Mouse (Mus musculus) adrenal gland, postnatal 14 days (tissue): Measurements from ENCODE around the gene P2rx1. TPM values are rescaled to one million over a fixed set of nuclear protein-coding genes. Genes with fewer than 3 reads are reported as not detected.

Source experiments
- DNase-seq: peaks from one replicate; pipeline ENCODE4 v3.0.0; 2021; ENCODE audit warnings: mixed read lengths
- total RNA-seq: library from RNA; stranded (reverse); gene quantifications from 2 replicates; pipeline ENCODE4 v1.2.3, GENCODE M21; 2021

P2rx1 gene
- total RNA-seq, 1 experiment from 2014 or later, result 1.2 TPM

- DNase-seq, result peak; percentile 70
Measured at GRCm38 (mm10) chr11:73023099-73023498, 24.2 kb downstream of the P2rx1 start.

- DNase-seq, result no peak
Measured at GRCm38 (mm10) chr11:73023827-73024226, 24.9 kb downstream of the P2rx1 start.

- peak; percentile 43 for DNase-seq
Measured at GRCm38 (mm10) chr11:73024236-73024904, 25.5 kb downstream of the P2rx1 start.

GRCm38 (mm10) chr11:73026961-73027360 lies 28.1 kb downstream of the P2rx1 start:
- no peak for DNase-seq

GRCm38 (mm10) chr11:73030821-73031498 lies 32.1 kb downstream of the P2rx1 start:
- DNase-seq, result peak; percentile 94

- peak; percentile 45 for DNase-seq
Measured at GRCm38 (mm10) chr11:73031536-73031935, 32.6 kb downstream of the P2rx1 start.

- no peak for DNase-seq
Measured at GRCm38 (mm10) chr11:73036077-73036476, 37.2 kb downstream of the P2rx1 start.

GRCm38 (mm10) chr11:73036889-73037288 lies 38.0 kb downstream of the P2rx1 start:
- DNase-seq, result peak; percentile 47

GRCm38 (mm10) chr11:73037691-73038090 lies 38.8 kb downstream of the P2rx1 start:
- DNase-seq, result no peak

GRCm38 (mm10) chr11:73039102-73039799 lies 40.3 kb downstream of the P2rx1 start:
- DNase-seq, result peak; percentile 83

- no peak for DNase-seq
Measured at GRCm38 (mm10) chr11:73044229-73044755, 45.4 kb downstream of the P2rx1 start.

- no peak for DNase-seq
Measured at GRCm38 (mm10) chr11:73044789-73045188, 45.9 kb downstream of the P2rx1 start.

- peak; percentile 99 for DNase-seq
Measured at GRCm38 (mm10) chr11:73047542-73047996, 48.7 kb downstream of the P2rx1 start, which contains the start of gene Ncbp3. Gene Ncbp3, plus strand, starts transcription at chr11:73047783.

- no peak for DNase-seq
Measured at GRCm38 (mm10) chr11:73048030-73048876, 49.4 kb downstream of the P2rx1 start.

- DNase-seq, result peak; percentile 87
Measured at GRCm38 (mm10) chr11:73049335-73049734, 50.4 kb downstream of the P2rx1 start.

GRCm38 (mm10) chr11:73052795-73053194 lies 53.9 kb downstream of the P2rx1 start:
- no peak for DNase-seq

GRCm38 (mm10) chr11:73057701-73058100 lies 58.8 kb downstream of the P2rx1 start:
- no peak for DNase-seq

GRCm38 (mm10) chr11:73059630-73060029 lies 60.7 kb downstream of the P2rx1 start:
- no peak for DNase-seq

GRCm38 (mm10) chr11:73061413-73061812 lies 62.5 kb downstream of the P2rx1 start:
- no peak for DNase-seq
